Mouse (Mus musculus) testis, adult 2 months (tissue): ENCODE measurements around the gene Ptprd.

Experiments
- CTCF ChIP-seq: fragments of 200-500 bp; IDR thresholded peaks from 2 replicates; pipeline ENCODE4 v1.5.1; 2012; ENCODE audit warnings: low read depth, mild to moderate bottlenecking, inconsistent platforms, low read length, moderate library complexity; ENCODE audit not compliant: control insufficient read depth, insufficient read depth, insufficient replicate concordance
- POLR2A ChIP-seq: fragments of 200-500 bp; IDR thresholded peaks from 2 replicates; pipeline ENCODE4 v1.6.1; 2012; ENCODE audit warnings: low read depth, mild to moderate bottlenecking, inconsistent platforms, low read length, moderate library complexity; ENCODE audit not compliant: control insufficient read depth

- TF ChIP-seq CTCF, result no peak
- no peak for TF ChIP-seq POLR2A
Measured at GRCm38 (mm10) chr4:76337926-76338325, 1873.8 kb downstream of the Ptprd start.
